Mouse (Mus musculus) forebrain, embryonic 14.5 days (tissue): ENCODE measurements around the gene Hoxb9. TPM values are rescaled to one million over a fixed set of nuclear protein-coding genes. Genes with fewer than 3 reads are reported as not detected.
A peak's percentile ranks its signal among the peaks of the same experiment; 100 is the strongest.

ENCODE experiments used
- ATAC-seq: fragments of 200-750 bp; cut with Nextera tagmentation; 2 replicates; pipeline ENCODE4 v1.8.0; 2017; ENCODE audit warnings: mild to moderate bottlenecking, moderate library complexity
- DNase-seq: peaks from one replicate; pipeline ENCODE4 v3.0.0-alpha.2; 2015; ENCODE audit warnings: low spot score
- H3K27ac ChIP-seq: fragments of 300-500 bp; sonication (generic); 2 replicates; pipeline ENCODE4 v1.5.1; 2014; ENCODE audit warnings: low read depth, mild to moderate bottlenecking, control low read depth, low read length, moderate library complexity
- H3K27me3 ChIP-seq: fragments of 300-500 bp; sonication (generic); replicated peaks from 2 replicates; pipeline ENCODE4 v1.6.1; 2014; ENCODE audit warnings: low read length, control low read depth, mixed read lengths; ENCODE audit not compliant: control insufficient read depth, insufficient read depth
- H3K36me3 ChIP-seq: fragments of 300-500 bp; sonication (generic); 2 replicates; pipeline ENCODE4 v1.6.1; 2014; ENCODE audit warnings: low read length, control low read depth; ENCODE audit not compliant: control insufficient read depth, insufficient read depth
- H3K4me1 ChIP-seq: fragments of 300-500 bp; sonication (generic); 2 replicates; pipeline ENCODE4 v1.6.1; 2014; ENCODE audit warnings: antibody characterized with exemption, low read length, control low read depth; ENCODE audit not compliant: control insufficient read depth, insufficient read depth
- H3K4me2 ChIP-seq: fragments of 300-500 bp; sonication (generic); 2 replicates; pipeline ENCODE4 v1.6.1; 2014; ENCODE audit warnings: mild to moderate bottlenecking, control low read depth, low read length
- H3K4me3 ChIP-seq: fragments of 300-500 bp; sonication (generic); 2 replicates; pipeline ENCODE4 v1.5.1; 2014; ENCODE audit warnings: low read depth, low read length, control low read depth
- H3K9ac ChIP-seq: fragments of 300-500 bp; sonication (generic); 2 replicates; pipeline ENCODE4 v1.6.1; 2014; ENCODE audit warnings: mild to moderate bottlenecking, low read length, control low read depth, moderate library complexity
- H3K9me3 ChIP-seq: fragments of 300-500 bp; sonication (generic); replicated peaks from 2 replicates; pipeline ENCODE4 v1.6.1; 2016; ENCODE audit warnings: low read length, control low read depth, mixed read lengths; ENCODE audit not compliant: control insufficient read depth
- WGBS: fragments of 180-500 bp; shearing (Covaris S2); extraction: QIAGEN DNeasy Blood & Tissue Kit; methylation state at CpG from one replicate; pipeline ENCODE4 v1.1.7; 2014; 5-methylcytosine and 5-hydroxymethylcytosine counted together
- polyA plus RNA-seq: library from polyadenylated mRNA; unstranded; fragments of >200 nt; fragmentation: Nextera tagmentation; extraction: Ambion mirVana; gene quantifications from 2 replicates; pipeline ENCODE4 v1.2.1, GENCODE M21; 2014

The Hoxb9 gene
- polyA plus RNA-seq, 1 experiment from 2014 or later: not detected

- H3K36me3 ChIP-seq: no peaks in the 10 kb centered on the region
- no peak overlapping the region for H3K27ac ChIP-seq
- peak; percentile 84 for DNase-seq
- H3K4me1 ChIP-seq: no peaks in the 10 kb centered on the region
- no peak overlapping the region for H3K4me2 ChIP-seq
- WGBS: under 1% methylated on average over 32 of the region's 32 CpGs
- peaks cover 99% of the 10 kb centered on the region for H3K27me3 ChIP-seq
- H3K9me3 ChIP-seq: no peaks in the 10 kb centered on the region
- H3K9ac ChIP-seq: no peak overlapping the region
- no peak for ATAC-seq
- H3K4me3 ChIP-seq: no peak overlapping the region
Observed at GRCm38 (mm10) chr11:96294245-96295091, 23.2 kb downstream of the Hoxb9 start.

GRCm38 (mm10) chr11:96295092-96295835 is 24.0 kb downstream of the Hoxb9 start:
- Histone ChIP-seq H3K9me3 (no peaks in the 10 kb centered on the region), H3K4me3 (no peak overlapping the region), H3K27ac (no peak overlapping the region), H3K9ac (no peak overlapping the region), H3K4me1 (no peaks in the 10 kb centered on the region), H3K27me3 (peaks cover 99% of the 10 kb centered on the region), H3K36me3 (no peaks in the 10 kb centered on the region), H3K4me2 (no peak overlapping the region)
- under 1% methylated on average over 30 of the region's 30 CpGs for WGBS
- ATAC-seq (no peak), DNase-seq (no peak)

- H3K27me3 ChIP-seq: peaks cover 99% of the 10 kb centered on the region
- no peaks in the 10 kb centered on the region for H3K4me1 ChIP-seq
- ATAC-seq (no peak), DNase-seq (no peak)
- no peak overlapping the region for H3K4me2 ChIP-seq
- no peak overlapping the region for H3K9ac ChIP-seq
- no peaks in the 10 kb centered on the region for H3K9me3 ChIP-seq
- H3K4me3 ChIP-seq: no peak overlapping the region
- 0% methylated on average over 2 of the region's 2 CpGs for WGBS
- H3K27ac ChIP-seq: no peak overlapping the region
- no peaks in the 10 kb centered on the region for H3K36me3 ChIP-seq
Observed at GRCm38 (mm10) chr11:96296997-96297396, 25.7 kb downstream of the Hoxb9 start.

GRCm38 (mm10) chr11:96297428-96297827 is 26.2 kb downstream of the Hoxb9 start:
- Histone ChIP-seq H3K4me3 (no peak overlapping the region), H3K9ac (no peak overlapping the region), H3K9me3 (no peaks in the 10 kb centered on the region), H3K27me3 (peaks cover 99% of the 10 kb centered on the region), H3K36me3 (no peaks in the 10 kb centered on the region), H3K27ac (no peak overlapping the region), H3K4me1 (no peaks in the 10 kb centered on the region), H3K4me2 (no peak overlapping the region)
- DNase-seq (no peak), ATAC-seq (no peak)
- WGBS: 1% methylated on average over 3 of the region's 3 CpGs

- Histone ChIP-seq H3K27ac (no peak overlapping the region), H3K27me3 (peaks cover 99% of the 10 kb centered on the region), H3K4me1 (no peaks in the 10 kb centered on the region), H3K4me2 (no peak overlapping the region), H3K9me3 (no peaks in the 10 kb centered on the region), H3K9ac (no peak overlapping the region), H3K4me3 (no peak overlapping the region), H3K36me3 (no peaks in the 10 kb centered on the region)
- WGBS: 4% methylated on average over 11 of the region's 11 CpGs
- DNase-seq (no peak), ATAC-seq (no peak)
Observed at GRCm38 (mm10) chr11:96297968-96298635, 26.8 kb downstream of the Hoxb9 start.

GRCm38 (mm10) chr11:96298895-96299667 is 27.8 kb downstream of the Hoxb9 start:
- Histone ChIP-seq H3K9me3 (no peaks in the 10 kb centered on the region), H3K27me3 (peaks cover 99% of the 10 kb centered on the region), H3K9ac (no peak overlapping the region), H3K4me3 (no peak overlapping the region), H3K4me1 (no peaks in the 10 kb centered on the region), H3K36me3 (no peaks in the 10 kb centered on the region), H3K4me2 (no peak overlapping the region), H3K27ac (no peak overlapping the region)
- no peak for DNase-seq
- under 1% methylated on average over 65 of the region's 66 CpGs for WGBS
- ATAC-seq: no peak

- Histone ChIP-seq H3K9me3 (no peaks in the 10 kb centered on the region), H3K9ac (no peak overlapping the region), H3K27ac (no peak overlapping the region), H3K4me1 (no peaks in the 10 kb centered on the region), H3K4me2 (no peak overlapping the region), H3K36me3 (no peaks in the 10 kb centered on the region), H3K4me3 (no peak overlapping the region), H3K27me3 (peaks cover 99% of the 10 kb centered on the region)
- DNase-seq (no peak), ATAC-seq (no peak)
- WGBS: under 1% methylated on average over 9 of the region's 9 CpGs
Observed at GRCm38 (mm10) chr11:96299781-96300180, 28.5 kb downstream of the Hoxb9 start.

- DNase-seq (no peak), ATAC-seq (no peak)
- Histone ChIP-seq H3K27me3 (peaks cover 99% of the 10 kb centered on the region), H3K36me3 (no peaks in the 10 kb centered on the region), H3K4me1 (no peaks in the 10 kb centered on the region), H3K9ac (no peak overlapping the region), H3K27ac (no peak overlapping the region), H3K4me2 (no peak overlapping the region), H3K4me3 (no peak overlapping the region), H3K9me3 (no peaks in the 10 kb centered on the region)
- under 1% methylated on average over 30 of the region's 35 CpGs for WGBS
Observed at GRCm38 (mm10) chr11:96300354-96301063, 29.3 kb downstream of the Hoxb9 start.
